Mouse (Mus musculus): ENCODE results near the gene Eaf2. TPM values are rescaled to one million over a fixed set of nuclear protein-coding genes. Genes with fewer than 3 reads are reported as not detected.
A peak's percentile ranks its signal among the peaks of the same experiment; 100 is the strongest.

The Eaf2 gene
- polyA plus RNA-seq, 1 experiment from 2014 or later, result 1.1 TPM

DNA sequence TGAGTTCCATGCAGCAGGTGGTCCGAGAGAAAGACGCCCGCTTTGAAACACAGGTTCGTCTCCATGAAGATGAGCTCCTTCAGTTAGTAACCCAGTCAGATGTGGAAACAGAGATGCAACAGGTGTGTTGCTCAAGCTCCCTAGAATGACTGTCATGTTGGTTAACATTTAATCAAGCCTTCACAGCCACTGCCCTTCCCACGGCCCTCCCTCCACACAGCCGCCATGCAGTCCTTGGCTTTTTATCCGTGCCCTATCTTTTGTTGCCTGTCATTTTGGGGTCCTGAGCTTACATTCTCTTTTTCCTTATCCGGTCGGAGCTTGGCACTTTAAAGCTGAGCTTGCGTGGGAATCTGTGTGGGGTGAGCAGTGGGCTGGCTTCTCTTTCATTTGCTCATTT, 18.5 kb upstream of the Eaf2 start:
- Histone ChIP-seq H3K9ac (replicated peaks) (no peak overlapping the region), H3K27ac (no peak overlapping the region), H3K4me2 (no peak overlapping the region), H3K4me1 (replicated peaks) (no peaks in the 10 kb centered on the region), H3K4me3 (replicated peaks) (no peak overlapping the region), H3K27me3 (no peaks in the 10 kb centered on the region), H3K36me3 (peaks cover 78% of the 10 kb centered on the region), H3K9me3 (no peaks in the 10 kb centered on the region)
- WGBS, result 93% methylated on average over 10 of the region's 10 CpGs
- no peak for ATAC-seq (ENCODE audit: insufficient number of reproducible peaks, insufficient read depth, low FRiP score, low TSS enrichment, low read depth)

GRCm38 (mm10) chr16:36891415-36891814, 16.6 kb upstream of the Eaf2 start:
- Histone ChIP-seq H3K9ac (replicated peaks) (no peak overlapping the region), H3K27ac (no peak overlapping the region), H3K4me2 (no peak overlapping the region), H3K4me1 (replicated peaks) (no peaks in the 10 kb centered on the region), H3K27me3 (no peaks in the 10 kb centered on the region), H3K36me3 (peaks cover 77% of the 10 kb centered on the region), H3K4me3 (replicated peaks) (no peak overlapping the region), H3K9me3 (no peaks in the 10 kb centered on the region)
- WGBS, result 92% methylated on average over 4 of the region's 4 CpGs
- no peak for ATAC-seq (ENCODE audit: insufficient number of reproducible peaks, insufficient read depth, low FRiP score, low TSS enrichment, low read depth)

DNA sequence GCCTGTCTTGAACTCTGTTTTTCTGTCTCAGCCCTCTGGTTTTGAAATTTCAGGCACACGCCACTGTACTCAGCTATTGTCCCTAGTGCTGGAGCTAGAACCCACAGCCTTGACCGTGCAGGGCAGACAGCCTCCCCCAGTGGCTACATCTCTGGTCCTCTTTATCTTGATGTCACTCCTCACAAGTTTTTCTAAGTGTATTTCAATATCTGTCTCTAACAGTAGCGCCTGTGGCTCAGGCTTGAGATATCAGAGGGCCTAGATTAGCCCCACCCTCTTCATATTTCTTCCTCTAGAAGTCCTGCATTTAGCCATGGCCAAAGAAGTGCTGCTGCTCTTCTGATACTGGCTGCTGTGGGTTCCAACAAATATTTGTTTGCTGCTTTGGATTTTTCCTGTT, 15.8 kb upstream of the Eaf2 start:
- Histone ChIP-seq H3K9me3 (no peaks in the 10 kb centered on the region), H3K27ac (no peak overlapping the region), H3K4me3 (replicated peaks) (no peak overlapping the region), H3K36me3 (peaks cover 79% of the 10 kb centered on the region), H3K4me1 (replicated peaks) (no peaks in the 10 kb centered on the region), H3K27me3 (no peaks in the 10 kb centered on the region), H3K9ac (replicated peaks) (no peak overlapping the region), H3K4me2 (no peak overlapping the region)
- no peak for ATAC-seq (ENCODE audit: insufficient number of reproducible peaks, insufficient read depth, low FRiP score, low TSS enrichment, low read depth)
- 88% methylated on average over 3 of the region's 3 CpGs for WGBS

GRCm38 (mm10) chr16:36887546-36887945, 12.7 kb upstream of the Eaf2 start:
- H3K4me3 ChIP-seq (replicated peaks), result no peak overlapping the region
- H3K4me1 ChIP-seq (replicated peaks), result no peaks in the 10 kb centered on the region
- no peak overlapping the region for H3K9ac ChIP-seq (replicated peaks)
- ATAC-seq (ENCODE audit: insufficient number of reproducible peaks, insufficient read depth, low FRiP score, low TSS enrichment, low read depth), result no peak
- H3K4me2 ChIP-seq, result no peak overlapping the region
- no peak overlapping the region for H3K27ac ChIP-seq
- WGBS, result 81% methylated on average over 5 of the region's 5 CpGs
- H3K9me3 ChIP-seq, result no peaks in the 10 kb centered on the region
- H3K27me3 ChIP-seq, result no peaks in the 10 kb centered on the region
- H3K36me3 ChIP-seq, result peaks cover 59% of the 10 kb centered on the region

GRCm38 (mm10) chr16:36885912-36886311, 11.1 kb upstream of the Eaf2 start:
- H3K4me1 ChIP-seq (replicated peaks), result no peaks in the 10 kb centered on the region
- WGBS, result 95% methylated on average over 11 of the region's 11 CpGs
- no peaks in the 10 kb centered on the region for H3K9me3 ChIP-seq
- H3K36me3 ChIP-seq, result peaks cover 44% of the 10 kb centered on the region
- H3K4me2 ChIP-seq, result no peak overlapping the region
- H3K9ac ChIP-seq (replicated peaks), result no peak overlapping the region
- H3K4me3 ChIP-seq (replicated peaks), result no peak overlapping the region
- H3K27ac ChIP-seq, result no peak overlapping the region
- ATAC-seq (ENCODE audit: insufficient number of reproducible peaks, insufficient read depth, low FRiP score, low TSS enrichment, low read depth), result no peak
- H3K27me3 ChIP-seq, result no peaks in the 10 kb centered on the region

DNA sequence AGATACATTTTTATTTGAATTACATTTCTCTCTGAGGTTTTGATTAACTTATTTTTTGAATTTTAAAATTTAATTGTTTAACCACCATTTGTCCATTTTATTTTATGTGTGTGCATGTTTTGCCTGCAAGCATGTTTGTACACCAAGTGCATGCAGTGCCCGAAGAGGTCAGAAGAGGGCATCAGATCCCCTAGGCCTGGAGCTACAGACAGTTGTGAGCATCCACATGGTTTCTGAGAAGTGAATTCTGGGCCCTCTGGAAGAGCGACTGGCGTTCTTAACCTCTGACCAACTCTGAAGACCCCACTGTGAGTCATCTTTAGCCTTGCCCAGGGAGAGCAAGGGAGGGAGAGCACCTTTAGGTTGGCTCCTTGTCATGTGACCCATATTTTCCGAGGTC, 10.1 kb upstream of the Eaf2 start:
- 80% methylated on average over 4 of the region's 4 CpGs for WGBS

DNA sequence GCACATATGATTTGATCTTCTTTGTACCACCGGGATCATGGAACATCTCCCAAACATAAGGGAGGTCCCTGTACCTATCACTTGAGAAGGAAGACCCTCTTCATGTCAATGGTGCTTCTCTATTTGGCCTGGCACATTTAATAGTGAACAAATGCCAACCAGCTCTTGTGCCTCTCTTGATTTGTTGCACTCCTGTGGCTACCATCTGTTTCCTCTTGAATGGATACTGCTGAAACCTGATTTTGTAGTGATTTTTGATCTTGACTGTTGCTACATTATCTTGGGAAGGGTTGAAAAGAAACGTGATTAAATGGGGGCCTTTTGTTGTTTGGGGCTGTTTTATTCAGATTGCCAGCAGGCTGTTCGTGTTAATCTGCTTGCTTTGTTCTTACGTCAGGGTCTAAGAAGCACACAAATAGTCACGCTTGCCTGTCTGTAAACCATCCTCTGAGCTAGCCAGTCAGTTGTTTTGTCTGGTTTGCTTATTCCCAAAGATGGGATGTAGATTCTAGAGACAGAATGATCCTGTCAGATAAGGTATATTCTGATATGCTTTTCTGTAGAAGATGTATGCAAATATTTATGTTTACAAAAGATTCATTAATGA, 8.0 kb upstream of the Eaf2 start:
- no peak overlapping the region for H3K27ac ChIP-seq
- no peak for ATAC-seq (ENCODE audit: insufficient number of reproducible peaks, insufficient read depth, low FRiP score, low TSS enrichment, low read depth)
- no peak overlapping the region for H3K4me3 ChIP-seq (replicated peaks)
- H3K9me3 ChIP-seq, result no peaks in the 10 kb centered on the region
- H3K9ac ChIP-seq (replicated peaks), result no peak overlapping the region
- H3K36me3 ChIP-seq, result peaks cover 23% of the 10 kb centered on the region
- H3K27me3 ChIP-seq, result no peaks in the 10 kb centered on the region
- no peak overlapping the region for H3K4me2 ChIP-seq
- peaks cover 3% of the 10 kb centered on the region for H3K4me1 ChIP-seq (replicated peaks)
- 71% methylated on average over 5 of the region's 5 CpGs for WGBS

More for the DNA sequence above, 10.1 kb upstream of the Eaf2 start:
- ATAC-seq (ENCODE audit: insufficient number of reproducible peaks, insufficient read depth, low FRiP score, low TSS enrichment, low read depth), result no peak
- Histone ChIP-seq H3K9ac (replicated peaks) (no peak overlapping the region), H3K27me3 (no peaks in the 10 kb centered on the region), H3K4me2 (no peak overlapping the region), H3K36me3 (peaks cover 36% of the 10 kb centered on the region), H3K4me1 (replicated peaks) (no peaks in the 10 kb centered on the region), H3K9me3 (no peaks in the 10 kb centered on the region), H3K27ac (no peak overlapping the region), H3K4me3 (replicated peaks) (no peak overlapping the region)

- Histone ChIP-seq H3K4me1 (replicated peaks) (peaks cover 18% of the 10 kb centered on the region), H3K36me3 (peaks cover 9% of the 10 kb centered on the region), H3K27ac (no peak overlapping the region), H3K9me3 (no peaks in the 10 kb centered on the region), H3K27me3 (no peaks in the 10 kb centered on the region), H3K4me3 (replicated peaks) (no peak overlapping the region), H3K4me2 (no peak overlapping the region), H3K9ac (replicated peaks) (no peak overlapping the region)
- WGBS, result 81% methylated on average over 5 of the region's 5 CpGs
- ATAC-seq (ENCODE audit: insufficient number of reproducible peaks, insufficient read depth, low FRiP score, low TSS enrichment, low read depth), result no peak
These were observed 2.5 kb upstream of the Eaf2 start for GRCm38 (mm10) chr16:36877316-36877715.

- H3K4me1 ChIP-seq (replicated peaks), result peaks cover 18% of the 10 kb centered on the region
- under 1% methylated on average over 47 of the region's 48 CpGs for WGBS
- H3K4me2 ChIP-seq, result peak overlapping the region; percentile 69
- peak overlapping the region; percentile 88 for H3K9ac ChIP-seq (replicated peaks)
- peak overlapping the region; percentile 84 for H3K27ac ChIP-seq
- no peaks in the 10 kb centered on the region for H3K27me3 ChIP-seq
- peak overlapping the region; percentile 96 for H3K4me3 ChIP-seq (replicated peaks)
- no peaks in the 10 kb centered on the region for H3K9me3 ChIP-seq
- H3K36me3 ChIP-seq, result peaks cover 25% of the 10 kb centered on the region
- no peak for ATAC-seq (ENCODE audit: insufficient number of reproducible peaks, insufficient read depth, low FRiP score, low TSS enrichment, low read depth)
These were observed 561 bp upstream of the Eaf2 start for GRCm38 (mm10) chr16:36875276-36875851.

DNA sequence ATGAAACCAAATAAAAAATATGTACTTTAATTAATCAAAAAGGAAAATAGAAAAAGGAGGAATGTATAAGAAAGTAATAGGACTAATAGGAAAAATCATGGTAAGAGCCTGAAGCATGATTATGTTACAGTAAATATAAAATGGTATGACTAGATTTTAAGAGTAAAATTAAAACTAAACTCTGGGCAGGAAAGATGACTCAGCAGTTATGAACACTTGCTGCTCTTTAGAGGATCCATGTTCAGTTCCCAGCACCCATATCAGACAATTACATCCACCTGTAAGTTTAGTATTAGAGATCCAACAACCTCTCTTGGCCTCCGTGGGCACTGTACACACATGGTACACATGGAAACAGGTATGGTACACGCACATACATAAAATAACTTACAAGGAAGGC, 5.4 kb downstream of the Eaf2 start:
- ATAC-seq (ENCODE audit: insufficient number of reproducible peaks, insufficient read depth, low FRiP score, low TSS enrichment, low read depth), result no peak
- Histone ChIP-seq H3K9ac (replicated peaks) (no peak overlapping the region), H3K4me2 (no peak overlapping the region), H3K36me3 (peaks cover 68% of the 10 kb centered on the region), H3K27ac (no peak overlapping the region), H3K4me1 (replicated peaks) (peaks cover 6% of the 10 kb centered on the region), H3K4me3 (replicated peaks) (no peak overlapping the region), H3K27me3 (no peaks in the 10 kb centered on the region), H3K9me3 (no peaks in the 10 kb centered on the region)
- WGBS, result 93% methylated on average over 2 of the region's 2 CpGs

GRCm38 (mm10) chr16:36863585-36863984, 11.2 kb downstream of the Eaf2 start:
- ATAC-seq (ENCODE audit: insufficient number of reproducible peaks, insufficient read depth, low FRiP score, low TSS enrichment, low read depth), result no peak
- Histone ChIP-seq H3K4me1 (replicated peaks) (no peaks in the 10 kb centered on the region), H3K36me3 (peaks cover 54% of the 10 kb centered on the region), H3K27ac (no peak overlapping the region), H3K9me3 (no peaks in the 10 kb centered on the region), H3K4me2 (no peak overlapping the region), H3K27me3 (no peaks in the 10 kb centered on the region), H3K4me3 (replicated peaks) (no peak overlapping the region), H3K9ac (replicated peaks) (no peak overlapping the region)
- 89% methylated on average over 3 of the region's 3 CpGs for WGBS

DNA sequence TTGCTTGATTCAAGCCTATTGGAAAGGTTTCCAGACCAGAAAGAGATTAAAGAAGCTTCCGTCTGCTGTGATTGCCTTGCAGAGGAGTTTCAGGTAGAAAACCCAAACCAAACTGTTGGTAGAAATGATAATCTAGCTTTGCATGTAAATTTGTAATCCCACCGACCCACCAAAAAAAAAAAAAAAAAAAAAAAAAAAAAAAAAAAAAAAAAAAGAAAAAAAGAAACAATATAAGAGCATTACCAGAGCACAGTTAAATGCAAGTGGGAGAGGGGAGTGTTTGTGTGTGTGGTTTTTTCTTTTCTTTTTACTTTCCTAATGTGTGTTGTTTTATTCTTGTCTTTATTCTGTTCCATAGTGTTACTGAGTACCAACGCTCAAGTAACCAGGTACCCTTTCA, 23.6 kb downstream of the Eaf2 start:
- Histone ChIP-seq H3K27me3 (no peaks in the 10 kb centered on the region), H3K9ac (replicated peaks) (no peak overlapping the region), H3K9me3 (no peaks in the 10 kb centered on the region), H3K36me3 (peaks cover 41% of the 10 kb centered on the region), H3K4me3 (replicated peaks) (no peak overlapping the region), H3K4me2 (no peak overlapping the region), H3K27ac (no peak overlapping the region), H3K4me1 (replicated peaks) (no peaks in the 10 kb centered on the region)
- no peak for ATAC-seq (ENCODE audit: insufficient number of reproducible peaks, insufficient read depth, low FRiP score, low TSS enrichment, low read depth)
- WGBS, result 96% methylated on average over 3 of the region's 3 CpGs
